ENCODE assay signal across 11 mouse cellular contexts in the genomic region with DNA sequence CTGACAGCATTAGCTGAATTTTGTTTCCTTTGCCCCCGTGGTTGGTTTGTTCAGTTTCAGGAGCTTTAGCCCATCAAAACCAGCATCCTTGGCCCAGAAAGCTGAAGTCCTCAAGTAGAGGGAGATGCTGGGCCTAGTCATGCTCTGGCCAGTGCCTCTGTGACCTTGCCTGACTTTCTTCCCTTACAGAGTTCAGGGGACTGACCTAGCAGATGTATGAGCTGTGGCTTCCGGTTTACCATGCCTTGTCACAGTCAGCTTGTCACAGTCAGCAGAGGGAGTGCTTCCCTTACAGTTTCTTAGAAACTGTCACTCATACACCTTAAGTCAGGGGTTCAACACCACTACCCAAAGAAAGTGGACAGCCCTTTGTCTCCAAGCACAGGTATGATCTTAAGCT. TPM values are rescaled to one million over a fixed set of nuclear protein-coding genes. Genes with fewer than 3 reads are reported as not detected.
DNase-seq lines count a peak whose midpoint lies in the region; ATAC-seq and TF ChIP-seq lines count a peak whose summit lies in the region.
"Had no signal": no experiment of that assay in that cellular context is flagged by ENCODE, and none has a peak within 500 bp of the region (broad histone marks: within the 10 kb centered on the region; RNA-seq: fewer than 3 reads in every experiment).

No protein-coding gene starts in this region.

- no peaks in the 10 kb centered on the region for H3K27me3 ChIP-seq in heart, adult 2 months (ENCODE audit: control insufficient read depth, insufficient read depth, low read length)
- H3K27me3 ChIP-seq in CH12.LX (replicated peaks) = no peaks in the 10 kb centered on the region
- peaks cover 31% of the 10 kb centered on the region for H3K27me3 ChIP-seq in forebrain, embryonic 14.5 days (replicated peaks; ENCODE audit: control insufficient read depth, insufficient read depth, low read length)

- H3K4me2 ChIP-seq in CH12.LX (ENCODE audit: insufficient read depth, low read depth, poor library complexity, severe bottlenecking) = peak overlapping the region; percentile 52
- H3K4me2 ChIP-seq in forebrain, embryonic 14.5 days (ENCODE audit: low read length) = no peak overlapping the region
- H3K4me2 ChIP-seq: limb, embryonic 15.5 days had no signal

- intact Hi-C loops in heart, adult 2 months (cut with DNase I) = no loop called here
- intact Hi-C loops in heart, postnatal 25 days (cut with DNase I) = loop anchor here (5.0 kb wide), 1 partner anchor 302 kb away; no protein-coding TSS in a partner anchor

- H3K9me3 ChIP-seq in CH12.LX (replicated peaks; ENCODE audit: low read length) = no peaks in the 10 kb centered on the region
- no peaks in the 10 kb centered on the region for H3K9me3 ChIP-seq in forebrain, embryonic 14.5 days (replicated peaks; ENCODE audit: control insufficient read depth, low read length)
- H3K9me3 ChIP-seq: limb, embryonic 15.5 days had no signal

- H3K4me3 ChIP-seq in heart, adult 2 months = no peak overlapping the region
- peak overlapping the region; percentile 21 to 92 (median 82) for H3K4me3 ChIP-seq in CH12.LX (replicated peaks in 1 of 3; ENCODE audit: low read depth in 2 of 3, low read length in 2 of 3, poor library complexity in 1 of 3)
- no peak overlapping the region for H3K4me3 ChIP-seq in forebrain, embryonic 14.5 days (ENCODE audit: low read depth, low read length)
- H3K4me3 ChIP-seq: limb, embryonic 15.5 days had no signal

- TF ChIP-seq RAD21 in CH12.LX (IDR thresholded peaks at IDR 0.05; ENCODE audit: low read depth, low read length) = peak; percentile 90

- peak; percentile 60 for TF ChIP-seq CTCF in heart, adult 2 months (IDR thresholded peaks at IDR 0.05)
- peak in 1 of 2 experiments; percentile 82; a peak in 2 of 4 replicates for TF ChIP-seq CTCF in CH12.LX (conservative IDR thresholded peaks at IDR 0.05 in 1 of 2, IDR thresholded peaks at IDR 0.05 in 1 of 2; ENCODE audit: low read depth in 2 of 2, low read length in 2 of 2)

- ATAC-seq in forebrain, embryonic 14.5 days = no peak

- dilution Hi-C loops in CH12.LX (cut with MboI; ENCODE audit: extremely low pct_ligation_motif_present, extremely low pct_unique_long_range_greater_than_20kb, low sequenced_read_pairs) = no loop called here

- H3K36me3 ChIP-seq in heart, adult 2 months (ENCODE audit: control insufficient read depth, insufficient read depth, low read length) = peaks cover 8% of the 10 kb centered on the region
- H3K36me3 ChIP-seq in CH12.LX (replicated peaks in 1 of 2; ENCODE audit: control insufficient read depth in 1 of 2, insufficient read depth in 1 of 2, low read length in 1 of 2) = peaks cover 2 to 53% of the 10 kb centered on the region in 2 experiments
- H3K36me3 ChIP-seq in forebrain, embryonic 14.5 days (ENCODE audit: control insufficient read depth, insufficient read depth, low read length) = no peaks in the 10 kb centered on the region
- H3K36me3 ChIP-seq: limb, embryonic 15.5 days had no signal

- peaks cover 14% of the 10 kb centered on the region for H3K4me1 ChIP-seq in heart, adult 2 months (ENCODE audit: control insufficient read depth, insufficient read depth, low read length)
- H3K4me1 ChIP-seq in CH12.LX (ENCODE audit: control insufficient read depth in 1 of 2, insufficient read depth in 2 of 2) = peaks cover 15 to 49% of the 10 kb centered on the region in 2 experiments
- H3K4me1 ChIP-seq in forebrain, embryonic 14.5 days (ENCODE audit: control insufficient read depth, insufficient read depth, low read length) = peaks cover 7% of the 10 kb centered on the region

- peak in 1 of 2 experiments; percentile 49 for DNase-seq in heart, adult 2 months
- no peak for DNase-seq in heart, postnatal 25 days (ENCODE audit: low spot score)
- DNase-seq in 3134 (ENCODE audit: extremely low read depth, insufficient read length, low spot score) = peak; percentile 60
- DNase-seq in CH12.LX (ENCODE audit: extremely low read depth) = peak; percentile 90
- DNase-seq in heart, postnatal 4 days = peak; percentile 24
- no peak for DNase-seq in forebrain, embryonic 14.5 days (ENCODE audit: low spot score)
- no peak for DNase-seq in ovary, postnatal 10 days (ENCODE audit: low spot score)
- DNase-seq in frontal cortex, postnatal 10 days (ENCODE audit: low spot score in 2 of 2) = no peak
- DNase-seq: cerebellum, postnatal 25 days; kidney, adult 18-20 months had no signal

- in situ Hi-C loops in CH12.LX (cut with MboI; ENCODE audit: low pct_ligation_motif_present, low pct_unique_long_range_greater_than_20kb, low sequenced_read_pairs) = no loop called here

- 0 out of 2 replicates have a peak, but pooled peaks have one; percentile 14 for TF ChIP-seq EP300 in heart, adult 2 months (IDR thresholded peaks at IDR 0.05; ENCODE audit: insufficient read depth, low read depth, low read length)
- no peak; the same call in 1 of the 2 replicates for TF ChIP-seq EP300 in CH12.LX (IDR thresholded peaks at IDR 0.05; ENCODE audit: low read length)

- peak overlapping the region; percentile 76 for H3K27ac ChIP-seq in heart, adult 2 months
- peak overlapping the region; percentile 86 for H3K27ac ChIP-seq in CH12.LX (ENCODE audit: insufficient read depth, low read depth)
- no peak overlapping the region for H3K27ac ChIP-seq in forebrain, embryonic 14.5 days (ENCODE audit: low read depth, low read length)
- H3K27ac ChIP-seq: limb, embryonic 15.5 days had no signal

- TF ChIP-seq POLR2A in heart, adult 2 months (IDR thresholded peaks at IDR 0.05; ENCODE audit: insufficient read depth, low read depth, low read length) = no peak
- TF ChIP-seq POLR2A in CH12.LX (IDR thresholded peaks at IDR 0.05; ENCODE audit: low read depth, low read length) = peak; percentile 69; the same call in 1 of the 2 replicates

- no peak overlapping the region for H3K9ac ChIP-seq in heart, adult 2 months (ENCODE audit: low read depth, low read length)
- H3K9ac ChIP-seq in CH12.LX (ENCODE audit: insufficient read depth, low read depth) = peak overlapping the region; percentile 47; the same call in 1 of the 2 replicates
- no peak overlapping the region for H3K9ac ChIP-seq in forebrain, embryonic 14.5 days (ENCODE audit: low read length)
- H3K9ac ChIP-seq: limb, embryonic 15.5 days had no signal

- 31% methylated on average over 2 of the region's 2 CpGs for WGBS in heart, adult 2 months
- 75% methylated on average over 2 of the region's 2 CpGs for WGBS in forebrain, embryonic 14.5 days

- H3K79me2 ChIP-seq in heart, adult 2 months (replicated peaks; ENCODE audit: control insufficient read depth, insufficient read depth, low read length) = 0 out of 2 replicates have a peak, but pooled peaks cover 4% of the 10 kb centered on the region
- H3K79me2 ChIP-seq in CH12.LX (replicated peaks; ENCODE audit: control insufficient read depth, extremely low read depth, insufficient read depth, poor library complexity, severe bottlenecking) = peaks cover 59% of the 10 kb centered on the region

TF ChIP-seq in CH12.LX, 34 proteins besides CTCF, POLR2A, EP300 and RAD21 (continues in another document):
- peak; percentile 79 for TF ChIP-seq ETS1 (conservative IDR thresholded peaks at IDR 0.05; ENCODE audit: low read depth, low read length)
- TF ChIP-seq ZC3H11A (IDR thresholded peaks at IDR 0.05; ENCODE audit: low read depth, low read length) = peak; percentile 39
- TF ChIP-seq ZKSCAN1 (IDR thresholded peaks at IDR 0.05; ENCODE audit: borderline replicate concordance, low read depth, low read length) = no peak
- no peak for TF ChIP-seq JUN (IDR thresholded peaks at IDR 0.05; ENCODE audit: insufficient read depth, low read depth, low read length)
- TF ChIP-seq USF2 (conservative IDR thresholded peaks at IDR 0.05; ENCODE audit: low read depth, low read length) = no peak; the same call in 1 of the 2 replicates
- TF ChIP-seq GABPA (IDR thresholded peaks at IDR 0.05; ENCODE audit: insufficient replicate concordance, low read depth, low read length) = no peak
- peak; percentile 85 for TF ChIP-seq ELF1 (IDR thresholded peaks at IDR 0.05; ENCODE audit: low read depth, low read length)
- TF ChIP-seq ZNF384 (IDR thresholded peaks at IDR 0.05; ENCODE audit: low read depth, low read length) = no peak
- no peak for TF ChIP-seq RCOR1 (conservative IDR thresholded peaks at IDR 0.05; ENCODE audit: low read depth, low read length)
- TF ChIP-seq UBTF (IDR thresholded peaks at IDR 0.05; ENCODE audit: low read depth, low read length) = no peak
- no peak for TF ChIP-seq USF1 (IDR thresholded peaks at IDR 0.05; ENCODE audit: low read depth, low read length)
- peak; percentile 55; the same call in 1 of the 2 replicates for TF ChIP-seq HCFC1 (IDR thresholded peaks at IDR 0.05; ENCODE audit: low read depth, low read length)
- 0 out of 2 replicates have a peak, but pooled peaks have one; percentile 21 for TF ChIP-seq JUND (conservative IDR thresholded peaks at IDR 0.05; ENCODE audit: low read depth, low read length)
- TF ChIP-seq CHD1 (IDR thresholded peaks at IDR 0.05; ENCODE audit: low read depth, low read length) = no peak
- TF ChIP-seq POLR2AphosphoS2 (IDR thresholded peaks at IDR 0.05; ENCODE audit: low read depth, low read length) = 0 out of 2 replicates have a peak, but pooled peaks have one; percentile 77
- TF ChIP-seq TCF12 (IDR thresholded peaks at IDR 0.05; ENCODE audit: low read depth, low read length) = peak; percentile 57; the same call in 1 of the 2 replicates
- peak; percentile 93 for TF ChIP-seq SIN3A (IDR thresholded peaks at IDR 0.05; ENCODE audit: low read length)
- TF ChIP-seq MAZ (IDR thresholded peaks at IDR 0.05; ENCODE audit: low read depth, low read length) = no peak
- TF ChIP-seq KAT2A (IDR thresholded peaks at IDR 0.05; ENCODE audit: insufficient replicate concordance, low read length) = no peak
- TF ChIP-seq CHD2 (IDR thresholded peaks at IDR 0.05; ENCODE audit: low read length) = no peak
- no peak for TF ChIP-seq E2F4 (IDR thresholded peaks at IDR 0.05; ENCODE audit: insufficient replicate concordance, low read depth, low read length)
- peak; percentile 66; the same call in 1 of the 2 replicates for TF ChIP-seq IRF4 (IDR thresholded peaks at IDR 0.05; ENCODE audit: low read depth, low read length)
- peak; percentile 44; the same call in 1 of the 2 replicates for TF ChIP-seq MAFK (IDR thresholded peaks at IDR 0.05; ENCODE audit: insufficient replicate concordance, low read length)
- peak; percentile 70 for TF ChIP-seq MEF2A (IDR thresholded peaks at IDR 0.05; ENCODE audit: borderline replicate concordance, low read depth, low read length)

RNA-seq across cellular contexts. Expression of gene Bhlhe41, which starts 5.0 kb away (rescaled TPM):
- 10 to 100 TPM; 10.4 to 32.3 TPM for total RNA-seq in heart, adult 2 months (2021)
- 4.7 and 4.9 TPM in 2 replicates for polyA plus RNA-seq in heart, adult 2 months (2012; rRNA removed)
- 10 to 100 TPM; 12.5 to 26.5 TPM for total RNA-seq in heart, postnatal 25 days (2021)
- total RNA-seq in CH12.LX (2012; rRNA removed) (12.6 and 19.1 TPM in 2 replicates), CH12.LX (2014; rRNA removed) (11.9 and 12.5 TPM in 2 replicates)
- 105 and 110 TPM in 2 replicates for polyA plus RNA-seq in CH12.LX (2012; ENCODE audit: insufficient read length, low read depth)
- total RNA-seq in heart, postnatal 4 days (2021) = 10 to 100 TPM; 10.5 to 12.7 TPM
- 1.7 and 2.5 TPM in 2 replicates for polyA plus RNA-seq in forebrain, embryonic 14.5 days (2014; fragmentation: Nextera tagmentation; extraction: Ambion mirVana)

Comparison
In these comparisons a context has a peak if more than half of its experiments do, and no peak if none do; other contexts are left out.
1. DNase-seq: peak in 3134 (single experiment), CH12.LX (single experiment) and heart, postnatal 4 days (single experiment); none in heart, postnatal 25 days (single experiment), forebrain, embryonic 14.5 days (single experiment), ovary, postnatal 10 days (single experiment) and frontal cortex, postnatal 10 days (0 of 2).
2. H3K4me3 ChIP-seq: peak in CH12.LX (3 of 3); none in heart, adult 2 months (single experiment) and forebrain, embryonic 14.5 days (single experiment).